Mouse (Mus musculus) heart, adult 2 months (tissue): ENCODE measurements at regions not wholly inside any gene's neighbourhood (a gene's known extent, or its start where the extent isn't known, plus 50 kb on each side); places are given as distances from the start of the nearest gene placed in this dataset.

ENCODE experiments used
- CTCF ChIP-seq: fragments of 200-600 bp; IDR thresholded peaks from 2 replicates; pipeline ENCODE4 v1.8.1; 2022; ENCODE audit warnings: antibody characterized with exemption, mild to moderate bottlenecking, moderate library complexity
- EP300 ChIP-seq: fragments of 200-500 bp; IDR thresholded peaks from 2 replicates; pipeline ENCODE4 v1.6.1; 2011; ENCODE audit warnings: low read depth, low read length, control low read depth; ENCODE audit not compliant: insufficient read depth
- POLR2A ChIP-seq: fragments of 200-500 bp; IDR thresholded peaks from 2 replicates; pipeline ENCODE4 v1.6.1; 2011; ENCODE audit warnings: mild to moderate bottlenecking, low read depth, low read length, control low read depth; ENCODE audit not compliant: insufficient read depth

DNA sequence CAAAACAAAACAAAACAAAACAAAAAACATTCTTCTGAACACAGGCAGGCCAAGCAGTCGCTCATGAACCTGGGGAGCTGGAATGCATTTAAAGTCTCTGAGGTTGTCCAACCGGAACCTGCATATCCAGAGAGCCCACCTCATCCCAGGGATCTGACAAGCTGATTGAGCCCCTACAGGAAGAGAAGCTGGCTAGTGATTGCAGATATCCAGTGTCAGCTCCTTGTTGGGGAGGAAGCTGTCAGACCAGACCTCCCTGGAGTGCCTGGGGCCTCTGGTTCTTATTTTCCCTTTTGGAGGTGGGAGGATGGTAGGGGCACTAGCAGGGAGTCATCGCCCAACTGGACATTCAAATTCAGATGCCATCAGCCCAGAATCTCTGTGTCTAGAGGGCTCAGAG, 119.4 kb upstream of the Prr23a1 start:
- TF ChIP-seq CTCF = no peak
- TF ChIP-seq POLR2A = no peak
- TF ChIP-seq EP300 = no peak
